Comparison of ENCODE assay signal across 9 mouse cellular contexts in the genomic region with DNA sequence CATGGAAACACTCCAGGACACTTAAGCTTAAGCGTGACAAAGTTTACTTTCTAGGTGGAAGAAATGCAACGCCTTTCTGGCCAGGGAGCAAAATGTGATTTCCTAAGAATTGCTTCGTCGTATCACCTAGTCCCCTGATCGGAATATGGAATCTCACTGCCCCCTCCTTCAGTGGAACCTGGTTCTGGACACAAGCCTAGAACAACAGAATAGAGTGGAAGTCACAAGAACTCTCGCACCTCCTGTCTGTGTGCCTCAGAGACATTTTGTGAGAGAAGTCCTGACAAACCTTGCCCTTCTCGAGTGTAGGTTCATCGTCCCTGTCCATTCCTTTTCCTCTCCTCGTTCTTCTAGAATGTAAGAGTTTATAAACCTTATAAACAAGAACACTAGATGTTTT. TPM values are rescaled to one million over a fixed set of nuclear protein-coding genes. Genes with fewer than 3 reads are reported as not detected.
A peak's percentile ranks its signal among the peaks of the same experiment; 100 is the strongest.
DNase-seq lines count a peak whose midpoint lies in the region; ATAC-seq and TF ChIP-seq lines count a peak whose summit lies in the region.
"Had no signal": no experiment of that assay in that cellular context is flagged by ENCODE, and none has a peak within 500 bp of the region (broad histone marks: within the 10 kb centered on the region; RNA-seq: fewer than 3 reads in every experiment).

No protein-coding gene starts in this region.

- TF ChIP-seq POLR2A in ES-Bruce4 (IDR thresholded peaks at IDR 0.05; ENCODE audit: insufficient read depth, low read length): no peak

- H3K4me3 ChIP-seq in ES-Bruce4 (ENCODE audit: low read depth, low read length): peak overlapping the region; percentile 98
- peak overlapping the region; percentile 68 for H3K4me3 ChIP-seq in heart, postnatal 0 days (ENCODE audit: low read depth, low read length)
- peak overlapping the region; percentile 71 for H3K4me3 ChIP-seq in liver, postnatal 0 days (ENCODE audit: low read depth, low read length)

- 48% methylated on average over 9 of the region's 9 CpGs for WGBS in heart, postnatal 0 days
- WGBS in liver, postnatal 0 days (ENCODE audit: insufficient replicate concordance): 57% methylated on average over 9 of the region's 9 CpGs

- no peak for TF ChIP-seq CTCF in ES-Bruce4 (IDR thresholded peaks at IDR 0.05; ENCODE audit: low read depth, low read length)
- no peak for TF ChIP-seq CTCF in heart, postnatal 0 days (IDR thresholded peaks at IDR 0.05; ENCODE audit: low read depth)
- TF ChIP-seq CTCF in liver, postnatal 0 days (IDR thresholded peaks at IDR 0.05; ENCODE audit: low read depth): no peak

- no peak for TF ChIP-seq EP300 in ES-Bruce4 (IDR thresholded peaks at IDR 0.05; ENCODE audit: insufficient read depth, low read depth, low read length)
- no peak for TF ChIP-seq EP300 in heart, postnatal 0 days (IDR thresholded peaks at IDR 0.05; ENCODE audit: low read depth)
- no peak for TF ChIP-seq EP300 in liver, postnatal 0 days (IDR thresholded peaks at IDR 0.05; ENCODE audit: low read depth)

- no peaks in the 10 kb centered on the region for H3K36me3 ChIP-seq in ES-Bruce4 (ENCODE audit: control insufficient read depth, insufficient read depth, low read length, poor library complexity, severe bottlenecking)
- 0 out of 2 replicates have a peak, but pooled peaks cover 8% of the 10 kb centered on the region for H3K36me3 ChIP-seq in heart, postnatal 0 days (replicated peaks; ENCODE audit: control insufficient read depth, insufficient read depth, low read length)
- H3K36me3 ChIP-seq in liver, postnatal 0 days (replicated peaks; ENCODE audit: insufficient read depth, low read length): no peaks in the 10 kb centered on the region

- H3K27me3 ChIP-seq in ES-Bruce4 (ENCODE audit: control insufficient read depth, insufficient read depth, low read length, poor library complexity, severe bottlenecking): no peaks in the 10 kb centered on the region
- no peaks in the 10 kb centered on the region for H3K27me3 ChIP-seq in heart, postnatal 0 days (ENCODE audit: control insufficient read depth, insufficient read depth, low read length)
- no peaks in the 10 kb centered on the region for H3K27me3 ChIP-seq in liver, postnatal 0 days (ENCODE audit: insufficient read depth, low read length)

- ATAC-seq in heart, postnatal 0 days (ENCODE audit: insufficient read depth, low read depth): no peak
- no peak for ATAC-seq in liver, postnatal 0 days

- H3K4me1 ChIP-seq in ES-Bruce4 (ENCODE audit: control insufficient read depth, insufficient read depth, low read length): no peaks in the 10 kb centered on the region
- H3K4me1 ChIP-seq in heart, postnatal 0 days (ENCODE audit: control insufficient read depth, insufficient read depth): peaks cover 10% of the 10 kb centered on the region
- H3K4me1 ChIP-seq in liver, postnatal 0 days (ENCODE audit: insufficient read depth): peaks cover 10% of the 10 kb centered on the region

- DNase-seq in gastrocnemius, adult 18-20 months (ENCODE audit: low spot score): peak; percentile 3
- no peak for DNase-seq in gastrocnemius, postnatal 4 days (ENCODE audit: low spot score in 2 of 2)
- DNase-seq in heart, postnatal 0 days (ENCODE audit: low spot score): peak; percentile 11
- no peak for DNase-seq in liver, postnatal 0 days
- DNase-seq in B cell, adult 2 months: no peak
- no peak for DNase-seq in testis, postnatal 14 days (ENCODE audit: low spot score)
- no peak for DNase-seq in layer of hippocampus, adult 9-11 months

- H3K4me2 ChIP-seq in heart, postnatal 0 days (ENCODE audit: low read depth, low read length): peak overlapping the region; percentile 77
- H3K4me2 ChIP-seq in liver, postnatal 0 days (ENCODE audit: low read depth, low read length): peak overlapping the region; percentile 90

- H3K9ac ChIP-seq in ES-Bruce4 (ENCODE audit: low read depth, poor library complexity, severe bottlenecking): peak overlapping the region; percentile 74
- peak overlapping the region; percentile 69; the same call in 1 of the 2 replicates for H3K9ac ChIP-seq in heart, postnatal 0 days (replicated peaks; ENCODE audit: low read depth, low read length)
- H3K9ac ChIP-seq in liver, postnatal 0 days (replicated peaks): peak overlapping the region; percentile 70

- H3K27ac ChIP-seq in ES-Bruce4 (ENCODE audit: insufficient read depth, low read length): no peak overlapping the region
- peak overlapping the region; percentile 86 for H3K27ac ChIP-seq in heart, postnatal 0 days (ENCODE audit: low read depth)
- H3K27ac ChIP-seq in liver, postnatal 0 days (ENCODE audit: low read depth): peak overlapping the region; percentile 88

- H3K9me3 ChIP-seq in ES-Bruce4 (replicated peaks; ENCODE audit: control insufficient read depth, insufficient read depth, low read length, poor library complexity, severe bottlenecking): no peaks in the 10 kb centered on the region
- H3K9me3 ChIP-seq in heart, postnatal 0 days (replicated peaks; ENCODE audit: control insufficient read depth, low read length): no peaks in the 10 kb centered on the region
- no peaks in the 10 kb centered on the region for H3K9me3 ChIP-seq in liver, postnatal 0 days (ENCODE audit: low read length)

RNA-seq across cellular contexts. Expression of gene Gm28557, which starts 0.7 kb away (rescaled TPM):
- total RNA-seq in gastrocnemius, adult 18-20 months (2021): 1 to 10 TPM; 2.4 to 3.0 TPM
- total RNA-seq in gastrocnemius, postnatal 4 days (2021): 1 to 10 TPM; 2.0 to 2.3 TPM
- polyA plus RNA-seq in ES-Bruce4 (2011; ENCODE audit: insufficient read depth, insufficient read length, low read depth, missing spikeins): 5.3 and 5.8 TPM in 2 replicates
- 1.3 TPM in 1 of 2 replicates, not detected in the other for total RNA-seq in heart, postnatal 0 days (2014; rRNA removed; ENCODE audit: low replicate concordance)
- polyA plus RNA-seq in heart, postnatal 0 days (2015; fragmentation: Nextera tagmentation; extraction: Ambion mirVana): 0.60 and 0.89 TPM in 2 replicates
- 1.4 and 2.2 TPM in 2 replicates for polyA plus RNA-seq in liver, postnatal 0 days (2015; fragmentation: Nextera tagmentation; extraction: Ambion mirVana)

RNA-seq across cellular contexts. Expression of gene Rslcan18, which starts 8.4 kb away (rescaled TPM):
- under 1 TPM; 0.55 to 0.57 TPM for total RNA-seq in gastrocnemius, adult 18-20 months (2021)
- total RNA-seq in gastrocnemius, postnatal 4 days (2021): under 1 TPM; 0.15 to 0.26 TPM
- polyA plus RNA-seq in ES-Bruce4 (2011; ENCODE audit: insufficient read depth, insufficient read length, low read depth, missing spikeins): 0.31 and 0.76 TPM in 2 replicates
- 0.15 TPM in 1 of 2 replicates, not detected in the other for total RNA-seq in heart, postnatal 0 days (2014; rRNA removed; ENCODE audit: low replicate concordance)
- polyA plus RNA-seq in heart, postnatal 0 days (2015; fragmentation: Nextera tagmentation; extraction: Ambion mirVana): 0.16 and 0.22 TPM in 2 replicates
- polyA plus RNA-seq in liver, postnatal 0 days (2015; fragmentation: Nextera tagmentation; extraction: Ambion mirVana): 0.13 and 0.18 TPM in 2 replicates
- total RNA-seq: common myeloid progenitor, adult 5-6 weeks had no signal

RNA-seq across cellular contexts. Expression of gene Zfp708, which starts 9.9 kb away (rescaled TPM):
- 1 to 10 TPM in 1 of 2 experiments, under 1 TPM in 1; 1.00 to 1.2 TPM for total RNA-seq in gastrocnemius, adult 18-20 months (2021)
- 1 to 10 TPM; 1.3 to 1.7 TPM for total RNA-seq in gastrocnemius, postnatal 4 days (2021)
- 2.2 and 2.9 TPM in 2 replicates for polyA plus RNA-seq in ES-Bruce4 (2011; ENCODE audit: insufficient read depth, insufficient read length, low read depth, missing spikeins)
- 2.8 TPM in 1 of 2 replicates, not detected in the other for total RNA-seq in heart, postnatal 0 days (2014; rRNA removed; ENCODE audit: low replicate concordance)
- 2.4 and 2.6 TPM in 2 replicates for polyA plus RNA-seq in heart, postnatal 0 days (2015; fragmentation: Nextera tagmentation; extraction: Ambion mirVana)
- 0.66 and 0.78 TPM in 2 replicates for polyA plus RNA-seq in liver, postnatal 0 days (2015; fragmentation: Nextera tagmentation; extraction: Ambion mirVana)

RNA-seq across cellular contexts. Expression of gene Zfp759, which starts 13.8 kb away (rescaled TPM):
- total RNA-seq in gastrocnemius, adult 18-20 months (2021): 1 to 10 TPM; 5.7 to 7.4 TPM
- 1 to 10 TPM; 2.8 to 3.4 TPM for total RNA-seq in gastrocnemius, postnatal 4 days (2021)
- polyA plus RNA-seq in ES-Bruce4 (2011; ENCODE audit: insufficient read depth, insufficient read length, low read depth, missing spikeins): 3.7 and 4.4 TPM in 2 replicates
- 0.08 and 0.11 TPM in 2 replicates for total RNA-seq in heart, postnatal 0 days (2014; rRNA removed; ENCODE audit: low replicate concordance)
- polyA plus RNA-seq in heart, postnatal 0 days (2015; fragmentation: Nextera tagmentation; extraction: Ambion mirVana): 1.2 TPM in 2 replicates
- polyA plus RNA-seq in liver, postnatal 0 days (2015; fragmentation: Nextera tagmentation; extraction: Ambion mirVana): 0.40 and 0.56 TPM in 2 replicates

RNA-seq across cellular contexts. Expression of gene Zfp712, which starts 46.7 kb away (rescaled TPM):
- 1 to 10 TPM in 1 of 2 experiments, under 1 TPM in 1; 0.78 to 1.1 TPM for total RNA-seq in gastrocnemius, adult 18-20 months (2021)
- 1 to 10 TPM; 1.5 to 1.8 TPM for total RNA-seq in gastrocnemius, postnatal 4 days (2021)
- 3.9 and 4.9 TPM in 2 replicates for polyA plus RNA-seq in ES-Bruce4 (2011; ENCODE audit: insufficient read depth, insufficient read length, low read depth, missing spikeins)
- 0.12 and 1.0 TPM in 2 replicates for total RNA-seq in heart, postnatal 0 days (2014; rRNA removed; ENCODE audit: low replicate concordance)
- 1.3 and 1.4 TPM in 2 replicates for polyA plus RNA-seq in heart, postnatal 0 days (2015; fragmentation: Nextera tagmentation; extraction: Ambion mirVana)
- 0.41 and 0.59 TPM in 2 replicates for polyA plus RNA-seq in liver, postnatal 0 days (2015; fragmentation: Nextera tagmentation; extraction: Ambion mirVana)

Comparison
In these comparisons a context has a peak if more than half of its experiments do, and no peak if none do; other contexts are left out.
1. DNase-seq: peak in gastrocnemius, adult 18-20 months (single experiment) and heart, postnatal 0 days (single experiment); none in gastrocnemius, postnatal 4 days (0 of 2), liver, postnatal 0 days (single experiment), B cell, adult 2 months (0 of 2), testis, postnatal 14 days (single experiment) and layer of hippocampus, adult 9-11 months (single experiment).
2. Peak in every context shown above with its lines, with median percentiles within 50 percentile points of each other: H3K4me3 ChIP-seq and H3K9ac ChIP-seq.